Mouse (Mus musculus): ENCODE measurements at regions not wholly inside any gene's neighbourhood (a gene's known extent, or its start where the extent isn't known, plus 50 kb on each side); places are given as distances from the start of the nearest gene placed in this dataset.

DNA sequence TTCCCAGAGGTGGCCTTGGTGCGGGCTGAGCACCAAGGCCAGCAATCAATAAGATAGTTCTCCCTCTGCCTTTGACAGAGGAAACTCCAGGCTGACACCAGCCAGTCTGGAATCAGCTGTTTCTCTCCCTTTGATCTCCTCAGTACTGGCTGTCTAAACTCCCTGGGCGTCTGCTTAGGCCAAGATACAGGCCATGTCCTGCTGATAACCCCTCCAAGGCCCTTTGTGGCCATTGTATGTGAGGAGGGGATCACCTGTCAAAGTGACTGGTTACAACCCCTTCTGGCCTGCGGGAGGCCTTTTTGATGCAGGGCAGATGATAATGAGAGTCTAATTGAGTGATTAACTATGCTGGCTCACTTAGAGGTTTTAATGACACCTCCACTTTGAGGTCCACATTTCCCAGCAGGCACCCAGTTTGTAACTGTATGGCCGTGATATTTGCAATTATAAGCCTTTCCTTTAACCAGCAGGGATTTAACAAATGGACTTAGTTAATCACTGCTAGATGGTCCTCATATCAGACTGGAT, 777.8 kb downstream of the Kcnj2 start:
- DNase-seq (ENCODE audit: low read depth), result no peak

DNA sequence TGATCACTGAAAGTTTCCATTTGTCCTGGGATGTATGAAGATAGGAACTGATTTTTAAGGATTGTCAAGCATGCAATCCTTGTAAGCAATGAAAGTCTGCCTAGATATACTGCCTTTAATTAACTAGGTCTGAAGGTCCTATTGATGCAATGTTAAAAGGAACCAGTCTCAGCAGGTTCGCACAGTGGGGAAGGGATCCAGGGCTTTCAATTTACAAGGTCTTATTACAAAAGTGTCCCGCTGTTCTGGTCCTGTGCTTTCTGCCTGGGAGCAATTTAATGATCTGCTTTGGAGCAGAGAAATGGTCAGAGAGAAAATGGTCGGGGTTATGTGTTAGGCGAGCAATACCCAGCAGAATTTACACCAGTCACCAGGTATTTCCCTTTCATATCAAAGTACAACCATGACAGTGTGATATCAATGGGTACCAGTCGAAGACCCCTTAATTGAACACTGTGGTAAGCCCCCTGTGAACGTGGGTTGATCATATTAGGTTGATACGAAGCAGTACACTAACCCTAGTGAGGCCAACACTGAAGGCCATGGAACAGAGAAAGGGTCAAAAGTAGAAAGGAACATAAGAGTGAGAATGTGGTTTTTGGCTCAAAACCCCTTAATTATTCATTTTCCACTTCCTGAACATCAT, 778.5 kb downstream of the Kcnj2 start:
- no peak for DNase-seq (ENCODE audit: low read depth)

DNA sequence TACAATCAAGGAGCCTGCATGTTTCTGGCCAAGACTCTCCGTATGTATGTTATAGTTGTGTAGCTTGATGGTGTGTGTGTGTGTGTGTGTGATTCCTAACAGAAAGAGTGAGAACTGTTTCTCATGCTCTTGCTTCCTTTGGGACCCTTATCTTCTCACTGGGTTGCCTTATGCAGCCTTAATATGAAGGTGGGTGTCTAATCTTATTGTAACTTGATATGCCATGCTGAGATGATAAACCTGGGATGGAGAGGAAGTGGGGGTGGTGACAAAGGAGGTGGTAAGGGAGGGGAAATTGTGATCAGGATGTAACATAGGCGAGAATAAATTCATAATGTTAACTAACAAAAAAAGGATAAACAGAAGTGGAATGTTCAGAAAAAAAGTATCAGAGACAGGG, 791.3 kb downstream of the Kcnj2 start:
- DNase-seq (ENCODE audit: low read depth), result no peak

DNA sequence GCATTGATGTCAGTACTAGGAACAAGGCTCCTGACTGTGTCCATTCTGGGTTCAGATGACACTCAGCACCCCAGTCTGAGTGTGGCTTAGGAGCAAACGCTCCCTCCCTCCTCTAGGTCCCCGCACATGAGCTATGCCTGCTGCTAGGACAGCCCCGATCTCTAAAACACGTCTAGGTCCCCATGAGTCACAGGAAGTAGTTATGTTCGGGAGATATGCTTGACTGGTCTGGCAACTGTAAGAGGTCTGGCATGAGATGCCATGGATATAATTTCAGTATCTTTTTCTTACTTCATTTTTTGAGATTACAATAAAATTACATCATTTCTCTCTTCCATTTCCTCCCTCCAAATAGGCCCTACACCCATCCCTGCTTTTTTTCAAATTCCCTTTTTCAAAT, 792.1 kb downstream of the Kcnj2 start:
- no peak for DNase-seq (ENCODE audit: low read depth)

DNA sequence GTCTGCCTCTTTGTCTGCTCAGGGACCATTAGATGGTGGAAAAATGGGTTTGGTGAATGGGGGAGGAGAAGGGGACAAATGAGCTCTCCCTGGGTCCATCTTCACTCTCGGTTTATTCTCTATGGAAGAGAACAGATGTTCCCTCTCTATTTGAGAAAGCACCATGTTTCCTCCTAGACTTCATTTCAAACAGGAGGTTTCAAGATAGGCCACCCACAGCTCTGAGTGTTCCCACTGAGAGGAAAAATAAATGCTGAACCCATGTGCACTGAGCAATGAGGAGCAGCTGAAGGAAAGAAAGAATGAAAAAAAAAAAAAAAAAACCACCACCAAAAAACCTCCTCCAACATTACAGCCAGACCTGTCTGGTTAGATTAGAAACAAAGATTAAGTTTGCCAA, 799.2 kb downstream of the Kcnj2 start:
- no peak for DNase-seq (ENCODE audit: low read depth)

DNA sequence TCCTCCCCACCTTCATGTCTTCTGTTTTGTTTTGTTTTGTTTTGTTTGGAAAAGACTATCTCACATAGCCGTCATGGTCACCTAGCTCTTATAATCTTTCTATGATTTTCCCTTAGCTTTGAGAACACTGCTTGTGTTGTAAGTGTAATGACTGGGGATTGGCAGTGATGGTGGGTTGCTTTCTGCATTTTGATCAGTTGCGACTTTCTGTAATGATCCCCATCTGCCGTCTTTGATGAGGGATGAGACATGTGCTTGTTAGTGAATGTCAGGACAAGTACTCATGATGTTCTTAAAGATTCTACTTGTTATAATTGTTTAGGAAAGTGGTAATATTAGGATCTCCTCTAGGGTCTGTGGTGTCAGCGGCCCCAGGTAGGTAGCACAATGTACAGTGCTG, 809.4 kb downstream of the Kcnj2 start:
- no peak for DNase-seq (ENCODE audit: low read depth)

DNA sequence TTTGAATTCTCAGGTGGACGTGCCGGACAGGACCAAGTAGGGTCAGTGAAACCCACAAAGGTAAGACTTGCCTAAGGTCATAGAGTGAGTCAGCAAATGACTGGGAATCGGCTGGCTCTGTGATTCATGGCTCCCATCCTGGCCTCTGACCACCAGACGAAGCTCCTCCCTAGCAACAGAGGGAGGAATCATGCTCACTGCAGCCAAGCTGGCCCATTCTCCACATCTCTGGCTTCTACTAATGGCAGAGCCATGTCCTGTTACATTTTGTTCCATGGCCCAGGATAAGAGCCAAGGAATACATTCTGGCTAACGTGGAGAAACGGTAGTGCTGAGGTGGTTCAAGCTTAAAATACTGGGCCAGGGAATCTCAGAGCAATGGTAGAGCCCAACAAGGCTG, 814.2 kb downstream of the Kcnj2 start:
- peak; percentile 83 for DNase-seq (ENCODE audit: low read depth)

DNA sequence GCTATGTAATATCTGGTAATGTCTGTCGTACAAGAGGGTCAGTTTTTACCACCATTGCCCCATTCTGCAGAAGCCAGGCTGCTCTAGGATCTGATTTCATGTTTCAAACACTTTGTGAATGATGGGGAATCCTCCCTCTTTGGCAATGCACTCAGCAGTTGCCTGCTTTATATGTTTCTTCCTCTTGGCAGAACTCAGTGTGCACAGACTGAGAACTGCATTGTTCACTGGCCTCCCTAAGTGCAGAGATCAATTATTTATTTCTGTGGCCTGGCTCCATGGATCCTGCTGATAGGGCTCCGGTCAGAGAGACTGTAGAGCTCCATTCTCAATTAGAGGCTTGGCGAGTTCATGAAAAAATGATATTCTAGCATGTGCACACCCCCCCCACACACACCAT, 824.1 kb downstream of the Kcnj2 start:
- no peak for DNase-seq (ENCODE audit: low read depth)

DNA sequence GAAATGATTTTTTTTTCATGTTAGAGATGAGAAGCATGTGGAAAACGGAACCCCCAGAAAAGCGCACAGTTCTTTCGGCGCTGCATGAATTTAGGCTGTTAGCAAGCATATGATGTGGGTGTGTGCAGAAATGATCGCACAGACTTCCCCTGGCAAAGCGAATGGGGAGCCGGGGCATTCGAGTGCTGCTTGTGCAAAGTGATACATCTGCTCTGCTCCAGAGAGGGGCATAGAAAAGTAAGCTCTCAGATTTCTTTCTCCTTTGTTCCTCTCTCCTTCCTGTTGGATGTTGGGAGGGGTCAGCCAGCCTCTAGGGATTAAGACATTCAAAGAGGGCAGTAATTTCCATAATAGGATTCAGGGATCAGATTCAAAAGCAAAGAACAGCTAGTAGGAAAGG, 827.9 kb downstream of the Kcnj2 start:
- DNase-seq (ENCODE audit: low read depth), result no peak

DNA sequence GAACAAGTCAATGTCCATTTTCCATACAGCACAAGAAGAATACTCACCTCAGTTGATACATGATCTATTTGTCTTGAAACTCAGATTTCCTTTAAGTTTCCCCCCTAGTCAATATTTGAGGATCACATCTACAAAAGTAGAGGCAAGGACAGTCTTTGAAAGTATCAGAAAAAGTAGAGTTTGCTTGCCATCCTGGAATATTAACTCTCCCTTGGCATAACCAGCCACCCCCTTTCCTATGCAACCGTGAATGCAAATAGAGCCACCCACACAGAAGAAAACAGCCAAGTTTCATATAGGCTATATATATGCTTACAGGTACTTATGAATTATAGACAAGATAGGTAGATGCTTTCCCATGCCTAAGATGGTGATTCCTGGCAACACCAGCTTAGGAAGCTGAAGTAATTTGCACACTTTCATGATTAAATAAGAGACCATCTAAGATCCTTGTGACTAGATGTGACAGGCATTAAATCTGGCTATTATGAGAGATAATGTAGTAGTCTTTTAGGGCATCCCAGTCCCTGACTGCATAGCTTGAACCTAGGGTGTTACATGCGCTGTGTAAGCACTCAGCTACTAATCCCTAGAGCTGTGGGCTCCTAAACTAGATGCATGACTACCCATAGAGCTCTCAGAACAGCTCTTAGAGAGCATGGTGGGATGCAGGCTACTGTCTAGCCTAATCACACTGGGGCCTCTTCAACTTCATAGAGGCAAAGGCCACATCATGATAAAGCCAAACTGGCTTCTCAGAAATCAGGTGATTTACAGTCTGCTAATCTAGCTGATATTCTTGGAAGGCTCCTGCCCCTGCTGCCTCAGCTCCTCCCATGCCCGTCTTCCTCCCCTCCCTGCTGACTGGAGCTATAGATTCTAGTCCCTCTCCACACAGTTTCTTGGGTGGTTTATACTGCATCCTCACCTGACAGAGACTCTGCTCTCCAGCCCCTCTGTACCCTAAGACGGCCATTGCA, 829.5 kb downstream of the Kcnj2 start:
- DNase-seq (ENCODE audit: low read depth), result no peak

DNA sequence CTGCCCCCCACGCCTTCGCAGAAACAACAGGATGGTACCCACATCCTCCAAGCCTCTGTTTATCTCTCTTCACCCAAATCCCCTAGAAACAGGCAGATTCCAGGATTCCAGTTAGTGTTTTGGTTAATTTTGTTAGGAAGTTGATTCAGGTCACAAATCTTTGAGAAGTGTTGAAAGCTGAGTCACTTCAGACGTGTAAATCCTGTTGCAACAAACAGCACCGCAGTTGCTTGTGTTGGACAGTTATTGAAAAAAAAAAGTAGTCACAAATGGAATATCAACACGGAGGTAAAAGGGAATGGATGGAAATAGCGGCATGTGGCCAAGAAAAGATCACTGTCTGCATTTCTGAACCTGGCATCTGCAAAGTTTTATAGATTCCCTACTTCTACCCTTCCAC, 831.0 kb downstream of the Kcnj2 start:
- no peak for DNase-seq (ENCODE audit: low read depth)

DNA sequence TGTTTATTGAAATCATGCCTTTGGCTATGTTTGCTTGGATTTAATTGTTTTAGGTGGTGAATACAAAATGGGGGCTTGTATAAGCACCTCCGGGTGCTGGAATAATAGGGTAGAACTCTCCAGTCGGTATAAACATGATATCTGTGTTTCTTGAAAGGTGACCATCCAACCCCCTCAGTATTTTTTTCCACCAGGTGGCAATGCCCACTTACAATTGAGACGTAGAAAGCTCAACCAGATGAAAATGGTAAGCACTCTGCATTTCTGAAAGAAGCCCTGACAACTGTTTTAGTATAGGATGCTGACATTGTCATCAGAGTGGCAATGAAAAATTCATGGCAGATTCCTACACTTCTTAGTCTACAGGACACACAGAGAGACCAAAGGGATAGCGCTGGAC, 838.1 kb downstream of the Kcnj2 start:
- DNase-seq (ENCODE audit: low read depth), result no peak

DNA sequence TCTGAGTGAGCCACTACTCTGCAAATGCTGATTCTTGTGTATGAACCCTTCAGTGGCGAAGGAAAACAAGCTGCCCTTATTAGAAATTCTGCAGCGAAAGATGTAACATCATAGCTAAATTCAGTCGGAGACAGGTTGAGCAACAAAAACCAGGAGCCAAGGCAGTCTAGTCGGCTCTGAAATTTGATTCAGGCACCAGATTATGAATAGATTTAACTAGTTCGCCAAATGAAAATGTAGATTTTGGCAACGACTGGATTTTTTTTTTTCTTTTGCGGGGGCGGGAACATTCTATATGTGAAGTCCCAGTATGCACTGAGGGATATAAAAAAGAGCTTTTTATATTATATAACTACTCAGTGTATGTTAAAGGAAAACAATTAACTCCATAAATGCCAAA, 847.9 kb downstream of the Kcnj2 start:
- peak; percentile 38 for DNase-seq (ENCODE audit: low read depth)

DNA sequence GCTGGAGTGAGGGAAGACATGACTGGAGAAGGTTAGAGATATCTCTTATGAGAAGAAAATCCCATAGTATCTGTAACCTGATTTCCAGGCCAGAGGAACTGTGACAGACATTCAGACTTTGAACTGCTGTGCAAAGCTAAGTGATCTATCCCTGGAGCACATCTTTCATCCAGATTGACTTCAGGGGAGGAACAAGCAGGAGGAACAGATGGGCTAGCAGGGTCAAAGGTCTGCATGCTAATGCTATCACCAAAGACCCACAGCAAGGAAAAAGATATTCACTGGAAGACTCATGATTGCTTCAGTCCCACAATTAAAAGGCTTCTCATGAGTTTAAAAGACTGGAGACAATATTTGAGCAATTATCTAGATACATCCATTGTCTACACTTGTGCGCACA, 855.7 kb upstream of the Sox9 start:
- no peak for DNase-seq (ENCODE audit: low read depth)

DNA sequence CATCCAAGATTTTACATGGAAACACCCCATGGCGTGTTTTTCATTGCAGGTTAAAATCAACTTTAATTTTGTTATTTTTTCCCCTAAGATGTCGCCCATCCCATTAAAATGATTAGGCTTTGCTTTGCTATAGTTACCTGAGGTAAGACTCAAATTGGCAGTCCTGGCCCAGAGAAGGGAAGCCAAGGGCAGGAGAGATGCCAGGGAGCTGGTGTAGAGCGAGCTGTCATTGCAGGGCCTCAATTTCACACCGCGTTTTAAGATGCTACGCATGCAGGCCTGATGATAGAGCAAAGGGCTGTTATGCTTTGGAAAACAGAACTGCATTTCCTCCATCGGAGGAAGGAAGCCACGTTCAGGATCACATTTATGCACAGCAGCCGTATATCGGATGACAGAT, 852.7 kb upstream of the Sox9 start:
- DNase-seq (ENCODE audit: low read depth), result no peak

DNA sequence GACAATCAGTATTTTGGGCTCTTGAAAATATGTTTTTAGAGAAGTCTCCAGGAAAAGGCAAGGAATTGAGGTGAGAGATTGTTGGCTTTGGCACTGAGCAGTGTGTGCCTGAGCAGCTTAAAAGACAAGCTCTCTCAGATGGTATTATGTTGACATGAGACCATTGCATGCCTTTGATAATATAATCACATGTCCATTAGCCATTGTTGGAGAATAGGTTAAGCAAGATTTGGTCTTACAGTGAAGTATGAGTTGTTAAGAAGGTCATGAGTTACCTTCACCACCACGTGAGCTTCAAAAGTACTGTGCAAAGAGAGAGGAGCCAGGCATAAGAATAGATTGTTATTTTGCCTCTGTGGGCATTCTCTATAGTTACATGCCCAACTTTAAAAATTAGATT, 850.0 kb upstream of the Sox9 start:
- DNase-seq (ENCODE audit: low read depth), result no peak

DNA sequence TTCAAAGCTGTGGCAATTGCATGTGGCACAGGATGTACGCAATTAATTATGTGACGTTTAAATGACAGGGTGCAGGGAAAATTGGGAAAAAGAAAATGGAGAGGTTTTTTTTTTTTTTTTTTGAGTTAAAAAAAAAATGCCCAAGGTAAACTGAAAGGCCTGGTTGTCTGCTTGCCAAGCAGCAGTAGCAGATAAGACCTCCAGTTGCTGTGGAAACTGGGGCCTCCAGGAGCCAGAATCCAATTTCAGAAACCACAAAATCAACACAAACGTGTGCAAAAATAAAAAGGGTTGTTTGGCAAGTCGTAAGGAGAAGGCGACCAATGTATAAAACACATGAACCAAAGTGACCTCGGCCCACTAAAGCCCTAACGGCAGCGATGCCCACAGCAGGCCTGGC, 837.7 kb upstream of the Sox9 start:
- DNase-seq (ENCODE audit: low read depth), result peak; percentile 21

DNA sequence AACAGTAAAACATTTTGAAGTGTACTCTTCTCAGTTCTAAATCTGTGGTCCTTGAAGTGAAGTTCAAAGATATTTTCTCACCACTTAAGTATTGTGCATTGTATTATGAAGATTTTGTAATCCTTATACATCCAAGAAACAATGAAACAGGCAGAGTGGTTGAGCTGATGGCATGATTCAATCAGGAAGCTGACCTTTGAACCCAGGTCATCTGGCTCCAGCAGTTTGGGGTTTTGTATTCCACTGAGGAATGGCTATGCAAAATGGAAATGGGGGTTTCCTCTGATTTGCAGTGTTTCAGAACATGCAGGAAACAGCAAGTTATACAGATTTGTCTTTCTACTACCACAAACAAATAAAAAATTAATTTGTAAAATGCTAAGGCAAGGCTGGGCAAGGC, 836.2 kb upstream of the Sox9 start:
- DNase-seq (ENCODE audit: low read depth), result no peak

DNA sequence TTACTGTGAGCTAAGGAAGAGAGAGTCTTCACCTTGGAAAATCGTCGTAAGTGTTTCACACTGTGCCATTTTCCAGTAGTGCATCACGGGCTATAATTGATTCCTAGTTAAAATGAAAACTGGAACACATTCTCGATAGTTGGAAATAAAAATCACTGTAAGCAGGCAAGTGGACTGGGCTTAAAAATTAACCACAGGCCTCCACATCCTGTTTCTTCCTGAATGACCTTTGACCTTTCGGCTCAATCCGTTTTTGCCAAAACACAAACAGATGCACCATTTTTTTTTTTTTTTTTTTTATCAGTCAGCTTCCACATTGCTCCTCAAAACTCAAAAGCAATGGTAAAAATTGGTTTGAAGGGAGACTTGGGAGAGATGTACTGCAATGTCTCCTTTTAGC, 834.4 kb upstream of the Sox9 start:
- no peak for DNase-seq (ENCODE audit: low read depth)

DNA sequence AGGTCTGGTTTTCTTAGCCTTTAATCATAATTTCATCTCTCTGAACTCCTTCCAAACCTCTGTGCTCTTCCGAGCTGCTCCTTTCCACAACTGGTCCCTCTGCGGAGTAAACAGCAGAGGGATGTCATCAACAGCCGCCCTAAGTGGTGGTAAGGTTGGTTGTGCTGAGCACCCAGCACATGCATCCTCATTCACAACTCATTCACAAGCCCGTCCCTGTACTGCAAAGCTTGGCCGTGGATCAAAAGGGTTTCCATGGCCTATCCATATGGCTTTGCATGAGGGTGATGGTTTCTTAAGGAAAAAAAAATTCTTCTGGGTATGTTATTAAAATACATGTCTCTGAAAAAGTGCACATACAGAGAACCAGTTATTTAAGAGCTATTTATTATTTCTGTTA, 828.6 kb upstream of the Sox9 start:
- no peak for DNase-seq (ENCODE audit: low read depth)

DNA sequence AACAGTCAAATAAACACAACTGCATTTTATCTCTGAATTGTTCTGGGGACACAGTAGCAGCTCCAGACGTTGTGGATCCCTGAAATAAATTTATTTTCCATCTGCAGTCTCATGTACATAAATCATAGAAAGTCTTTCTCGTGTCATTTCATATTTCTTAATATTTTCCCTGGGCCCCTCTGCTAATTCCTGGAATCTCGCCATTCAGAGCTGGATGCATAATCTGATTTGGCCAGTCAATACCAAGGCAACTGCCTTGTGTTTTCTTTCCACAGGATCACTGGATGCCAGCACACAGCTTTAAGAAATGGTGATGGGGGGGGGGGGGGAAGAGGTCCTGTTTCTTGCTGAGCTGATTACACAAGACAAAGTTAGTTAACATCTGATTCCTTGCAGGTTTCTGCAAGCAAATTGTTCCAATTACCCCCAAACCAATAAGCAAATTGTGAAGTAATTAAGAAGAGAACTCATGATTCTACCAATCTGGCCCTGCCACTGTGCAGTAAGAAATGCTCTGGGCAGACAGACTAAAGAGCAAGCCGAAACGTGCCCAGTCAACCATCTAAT, 824.2 kb upstream of the Sox9 start:
- DNase-seq (ENCODE audit: low read depth), result no peak

DNA sequence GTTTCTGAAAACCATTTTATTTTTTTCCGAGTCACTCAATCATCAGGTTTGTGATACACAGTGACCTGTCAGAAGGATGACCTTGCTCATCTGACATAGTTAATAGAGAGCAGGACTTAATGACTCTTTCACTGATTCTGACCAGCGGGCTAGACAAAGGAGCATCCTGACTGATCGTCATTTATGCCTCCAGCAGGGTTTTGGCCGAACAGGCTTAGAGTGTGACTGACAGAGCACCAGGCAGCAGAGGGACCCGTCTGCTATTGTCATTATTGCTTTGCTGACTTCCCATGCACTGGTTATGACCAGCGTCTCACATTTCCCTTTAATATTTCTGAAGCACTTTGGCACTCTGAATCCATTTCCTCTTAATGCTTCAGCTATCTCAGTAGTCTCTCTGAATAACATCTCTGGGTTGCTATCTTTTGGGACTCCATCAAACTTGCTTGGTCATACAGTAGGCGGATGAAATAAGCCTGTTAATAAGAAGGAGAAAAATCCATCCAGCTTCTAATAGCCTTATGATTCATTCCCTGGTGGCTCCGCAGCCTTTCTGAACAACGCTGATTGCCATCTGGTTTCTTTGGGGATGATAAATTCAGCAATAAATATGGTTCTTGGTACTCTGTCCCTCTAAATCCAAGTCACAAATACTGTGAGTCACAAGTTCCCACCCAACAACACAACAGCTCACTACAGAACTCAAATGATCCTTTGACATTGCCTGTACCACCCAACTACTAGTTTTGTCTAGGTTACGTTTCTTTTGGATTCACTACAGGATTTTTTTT, 820.8 kb upstream of the Sox9 start:
- DNase-seq (ENCODE audit: low read depth), result peak; percentile 46
